Mouse (Mus musculus) erythroblast, embryonic 14.5 days (primary cell): ENCODE results near the gene Ilk.

Source experiments
- GATA1 ChIP-seq: IDR thresholded peaks from 2 replicates; pipeline ENCODE4 v1.6.1; 2012; ENCODE audit warnings: low read length, inconsistent platforms, mixed read lengths
- TAL1 ChIP-seq: IDR thresholded peaks from 3 replicates; pipeline ENCODE4 v1.6.1; 2012; ENCODE audit warnings: low read length, inconsistent platforms, mixed read lengths

DNA sequence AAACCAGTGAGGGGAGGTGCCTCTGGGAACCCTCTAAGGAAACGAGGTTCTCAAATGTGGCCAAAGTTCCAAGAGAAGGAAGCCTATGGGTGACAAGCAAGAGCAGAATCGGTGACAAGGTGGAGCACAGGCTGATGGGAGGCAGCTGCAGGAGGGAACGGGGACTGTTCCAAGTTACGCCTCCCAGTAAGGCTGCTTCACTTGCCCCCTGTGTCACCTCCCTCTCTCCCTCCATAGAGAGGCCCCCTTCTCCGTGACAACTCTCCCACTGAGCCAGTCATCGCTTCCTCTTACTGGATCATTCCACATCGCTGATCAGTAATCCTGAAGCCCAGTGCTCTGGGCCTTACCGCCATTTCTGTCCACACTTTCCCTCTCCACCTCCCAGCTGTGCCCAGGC, 38.3 kb downstream of the Ilk start:
- TF ChIP-seq TAL1 = no peak
- no peak for TF ChIP-seq GATA1
